Mouse (Mus musculus): ENCODE data around the gene Cstb.

GRCm38 (mm10) chr10:78450761-78451160 lies 25.3 kb downstream of the Cstb start:
- TF ChIP-seq TAL1 (IDR thresholded peaks at IDR 0.05; ENCODE audit: low read length) (no peak), CTCF (IDR thresholded peaks at IDR 0.05 in 2 of 3, conservative IDR thresholded peaks at IDR 0.05 in 1 of 3; ENCODE audit: control insufficient read depth in 1 of 3, insufficient read depth in 1 of 3, low read depth in 2 of 3, low read length in 3 of 3, poor library complexity in 1 of 3, severe bottlenecking in 1 of 3) (peak in 2 of 3 experiments; percentile 18 to 31; a peak in 3 of 6 replicates), POLR2A (IDR thresholded peaks at IDR 0.05; ENCODE audit: control insufficient read depth in 1 of 2, insufficient read depth in 1 of 2, low read depth in 1 of 2, low read length in 2 of 2, poor library complexity in 1 of 2) (no peak), MAX (IDR thresholded peaks at IDR 0.05; ENCODE audit: low read length) (no peak)
